Mouse (Mus musculus): ENCODE measurements at regions not wholly inside any gene's neighbourhood (a gene's known extent, or its start where the extent isn't known, plus 50 kb on each side); places are given as distances from the start of the nearest gene placed in this dataset.

GRCm38 (mm10) chr11:79835873-79836272 lies 126.3 kb downstream of the Utp6 start:
- no peak for TF ChIP-seq MYOG (IDR thresholded peaks at IDR 0.05; ENCODE audit: control insufficient read depth, extremely low read depth, insufficient read length)
- no peak for TF ChIP-seq CTCF (IDR thresholded peaks at IDR 0.05; ENCODE audit: control insufficient read depth, insufficient read depth, insufficient read length)
- TF ChIP-seq MAX (IDR thresholded peaks at IDR 0.05) = no peak
- TF ChIP-seq MYOD1 (IDR thresholded peaks at IDR 0.05; ENCODE audit: control insufficient read depth, insufficient read length, low read depth) = no peak
- no peak for TF ChIP-seq USF1 (IDR thresholded peaks at IDR 0.05; ENCODE audit: low read depth)
- TF ChIP-seq CEBPB (IDR thresholded peaks at IDR 0.05; ENCODE audit: low read depth) = no peak
